Mouse (Mus musculus): ENCODE measurements at regions not wholly inside any gene's neighbourhood (a gene's known extent, or its start where the extent isn't known, plus 50 kb on each side); places are given as distances from the start of the nearest gene placed in this dataset.

DNA sequence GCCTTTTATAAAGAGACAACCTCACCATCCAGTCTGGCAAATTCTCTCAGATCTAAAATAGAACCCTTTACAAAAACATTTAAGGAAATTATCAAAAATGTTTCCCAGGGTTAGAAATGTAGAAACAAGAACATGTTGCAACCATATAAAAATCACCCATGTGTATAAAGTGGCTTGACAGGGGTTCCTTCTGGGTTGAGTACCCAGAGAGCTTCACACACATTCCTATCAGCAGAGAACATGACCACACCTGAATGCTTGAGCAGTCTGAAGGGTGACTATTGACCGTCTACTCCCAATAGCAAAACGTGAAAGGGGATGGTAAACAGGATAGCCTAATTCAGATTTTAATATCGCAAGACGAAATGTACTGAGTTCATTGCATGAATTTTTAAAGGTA, 57.8 kb upstream of the Zfand5 start:
- no peak for DNase-seq (ENCODE audit: low spot score)

DNA sequence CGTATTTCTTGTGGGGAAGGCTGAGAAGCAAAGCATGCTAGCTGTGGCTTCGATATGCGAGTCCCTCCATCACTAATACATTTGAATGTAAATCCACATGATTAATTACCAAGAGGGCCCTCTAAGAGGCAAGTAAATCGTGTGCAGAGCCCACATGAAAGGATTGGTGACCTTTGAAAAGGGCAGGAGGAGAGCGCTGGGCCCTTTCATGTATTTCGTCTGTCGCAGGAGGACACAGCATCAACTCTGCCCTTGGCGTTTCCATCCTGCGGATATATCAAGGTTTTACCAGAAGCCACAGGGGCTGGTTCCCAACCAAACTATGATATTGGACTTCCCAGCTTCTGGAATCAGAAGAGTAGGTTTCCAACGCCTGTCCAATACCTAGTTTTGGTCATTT, 78.6 kb upstream of the Zfand5 start:
- DNase-seq (ENCODE audit: low spot score), result no peak

DNA sequence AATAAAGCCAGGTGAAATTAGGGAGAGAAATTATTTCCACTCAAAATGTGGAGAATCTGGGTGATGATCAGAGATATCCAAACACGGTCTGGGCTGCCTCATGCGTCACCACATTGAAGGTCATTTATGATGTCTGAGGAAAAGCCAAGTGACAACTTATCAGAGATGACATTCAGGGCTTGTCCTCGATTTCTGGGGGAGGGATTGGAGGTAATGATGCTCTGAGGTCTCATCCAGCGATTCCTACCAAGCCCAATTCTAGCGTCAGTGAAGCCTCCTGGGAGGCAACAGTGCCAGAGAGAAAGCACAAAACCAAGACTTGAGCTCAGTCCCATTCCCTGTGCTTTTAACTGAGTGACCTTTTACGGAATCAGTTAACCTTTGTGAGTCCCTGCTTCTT, 79.5 kb upstream of the Zfand5 start:
- no peak for DNase-seq (ENCODE audit: low spot score)

- DNase-seq (ENCODE audit: low spot score), result no peak
Measured at GRCm38 (mm10) chr19:21189216-21189615, 82.9 kb upstream of the Zfand5 start.

- no peak for DNase-seq (ENCODE audit: low spot score)
Measured at GRCm38 (mm10) chr19:21186656-21187055, 85.4 kb upstream of the Zfand5 start.

DNA sequence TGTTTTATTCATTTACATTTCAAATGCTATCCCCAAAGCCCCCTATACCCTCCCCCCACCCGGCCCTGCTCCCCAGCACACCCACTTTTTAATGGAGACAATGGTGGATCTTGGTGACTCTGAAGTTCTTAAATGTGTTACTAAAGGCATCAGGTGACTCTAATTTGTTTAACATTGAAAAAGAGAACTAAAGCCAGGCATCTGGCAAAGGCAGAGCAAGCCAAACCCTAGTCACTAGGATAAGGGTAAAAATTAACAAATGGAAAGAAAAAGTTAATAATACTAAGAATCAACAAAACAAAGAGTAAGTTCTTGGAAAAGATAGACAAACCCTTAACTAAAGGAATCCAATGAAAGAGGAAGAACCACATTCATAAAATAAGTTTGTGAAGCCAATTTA, 86.1 kb upstream of the Zfand5 start:
- DNase-seq (ENCODE audit: low spot score), result no peak

DNA sequence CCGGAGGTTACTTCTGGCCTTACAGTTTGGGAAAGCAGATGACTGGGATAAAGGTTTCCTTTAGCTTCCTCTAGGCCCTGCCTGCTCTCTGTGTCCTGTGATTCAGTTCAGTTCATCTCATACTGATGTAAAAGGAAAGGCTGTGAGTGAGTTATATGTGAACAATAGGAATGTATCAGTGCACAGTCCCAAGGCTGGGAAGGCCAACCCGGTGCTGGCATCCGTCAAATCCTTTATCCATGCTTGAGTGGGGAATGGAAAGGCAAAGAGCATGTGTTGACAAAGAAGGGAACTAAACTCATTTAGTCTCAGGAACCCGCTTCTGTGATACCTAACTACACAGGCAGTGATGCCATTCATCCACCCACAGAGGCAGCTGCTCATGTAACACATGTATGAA, 89.0 kb upstream of the Zfand5 start:
- DNase-seq (ENCODE audit: low spot score), result no peak

- no peak for DNase-seq (ENCODE audit: low spot score)
Measured at GRCm38 (mm10) chr19:21179886-21180285, 92.2 kb upstream of the Zfand5 start.

DNA sequence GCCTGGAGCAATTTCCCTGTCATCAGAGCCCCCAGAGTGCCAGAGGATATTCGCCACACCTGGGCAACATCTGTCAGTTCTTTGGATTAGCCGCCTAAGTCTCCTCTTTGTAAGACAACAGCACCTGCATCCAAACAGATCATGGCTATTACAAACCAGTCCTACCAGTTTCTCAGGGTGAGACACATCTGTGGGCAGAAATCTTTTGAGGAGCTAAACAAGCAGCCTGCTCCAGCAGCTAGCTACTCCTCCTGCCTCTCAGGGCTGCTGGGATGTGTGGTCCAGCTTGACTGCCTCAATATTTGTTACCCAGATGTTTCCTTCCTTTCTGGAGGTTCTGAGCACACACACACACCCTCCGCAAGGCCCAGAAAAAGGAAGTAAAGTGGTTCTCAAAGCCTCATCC, 96.6 kb upstream of the Zfand5 start:
- peak; percentile 22 for DNase-seq (ENCODE audit: low spot score)

DNA sequence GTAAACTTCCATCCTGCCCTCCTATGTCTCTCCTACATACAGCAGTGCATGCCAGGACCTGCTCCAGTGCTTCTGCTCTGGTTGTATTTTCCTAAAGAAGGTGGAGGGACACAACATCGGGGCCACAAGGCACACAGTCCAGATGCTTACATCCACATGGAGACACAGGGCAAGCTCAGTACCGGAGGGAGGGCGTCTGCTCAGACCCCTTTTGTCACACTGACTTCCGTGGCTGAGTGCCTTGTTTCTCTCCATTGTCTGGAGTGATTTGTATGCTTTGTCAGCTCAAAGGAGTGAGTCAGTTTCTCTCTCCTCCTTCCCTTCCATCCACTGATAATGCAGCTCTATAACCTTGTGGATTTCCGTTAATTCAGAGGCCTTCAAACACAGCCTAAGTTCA, 97.4 kb upstream of the Zfand5 start:
- peak; percentile 30 for DNase-seq (ENCODE audit: low spot score)

DNA sequence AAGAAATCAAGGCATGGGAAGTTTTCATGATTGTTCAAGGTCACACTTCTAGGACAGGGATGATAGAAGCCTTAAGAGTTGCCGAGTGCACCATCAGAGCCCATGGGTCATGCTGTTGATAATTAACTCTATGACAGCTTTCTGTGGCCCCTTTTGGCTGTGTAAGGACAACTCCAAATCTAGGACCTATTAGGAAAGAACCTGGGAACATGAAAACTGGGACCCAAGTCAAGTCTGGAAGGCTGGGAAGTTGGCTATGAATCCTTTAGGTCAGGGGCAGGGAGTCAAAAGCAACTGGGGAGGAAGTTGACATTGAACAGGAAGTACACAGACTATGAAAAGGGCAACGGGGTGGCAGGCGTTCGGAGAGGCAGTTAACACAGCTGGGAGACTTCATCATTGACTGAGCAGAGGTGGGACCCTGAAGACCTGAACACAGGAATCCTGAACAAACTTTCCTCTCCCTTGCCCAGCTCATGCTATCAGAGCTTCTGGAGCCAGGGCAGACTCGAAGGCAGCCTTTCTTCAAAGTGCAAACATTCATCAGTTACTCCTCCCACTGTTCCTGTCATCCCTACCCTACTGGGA, 98.1 kb upstream of the Zfand5 start:
- DNase-seq (ENCODE audit: low spot score), result no peak

DNA sequence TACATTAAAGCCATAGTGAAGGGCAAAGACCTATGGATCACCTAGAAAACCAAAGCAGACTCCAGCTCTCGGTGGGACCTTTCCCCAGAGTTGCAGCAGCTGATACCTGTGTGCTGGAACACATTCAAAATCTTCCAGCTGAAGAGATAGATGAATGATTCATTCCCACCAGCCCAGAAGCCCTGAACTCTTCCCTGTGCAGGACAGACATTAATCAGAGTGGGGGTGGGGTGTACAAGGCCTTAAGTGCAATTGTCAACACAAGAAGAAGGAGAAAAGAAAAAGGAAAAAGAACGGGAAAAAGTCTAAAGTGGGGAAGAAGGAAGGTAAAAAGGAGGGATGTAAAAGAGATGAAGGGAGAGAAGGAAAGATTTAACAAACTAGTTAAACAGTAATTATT, 100.9 kb upstream of the Zfand5 start:
- peak; percentile 30 for DNase-seq (ENCODE audit: low spot score)

DNA sequence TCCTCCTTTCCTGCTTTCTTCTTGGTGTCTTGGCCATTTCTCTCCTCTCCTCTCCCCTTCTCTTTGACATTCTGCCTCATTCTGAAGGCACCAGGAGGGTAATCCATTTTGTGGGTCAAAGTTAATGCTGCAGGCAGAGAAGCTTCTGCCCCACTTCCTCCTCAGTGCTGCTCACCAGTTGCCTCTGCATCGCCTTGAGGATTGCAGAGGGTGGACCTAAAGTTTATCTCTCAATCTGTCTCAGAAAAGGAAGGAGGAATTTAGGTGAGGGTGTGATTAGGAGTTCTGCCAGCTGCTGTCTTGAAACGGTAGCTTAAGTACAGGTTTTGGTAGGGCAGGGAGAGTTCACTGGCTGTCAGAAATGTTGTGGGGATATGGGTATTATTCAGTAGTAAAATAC, 101.3 kb upstream of the Zfand5 start:
- DNase-seq (ENCODE audit: low spot score), result peak; percentile 59

DNA sequence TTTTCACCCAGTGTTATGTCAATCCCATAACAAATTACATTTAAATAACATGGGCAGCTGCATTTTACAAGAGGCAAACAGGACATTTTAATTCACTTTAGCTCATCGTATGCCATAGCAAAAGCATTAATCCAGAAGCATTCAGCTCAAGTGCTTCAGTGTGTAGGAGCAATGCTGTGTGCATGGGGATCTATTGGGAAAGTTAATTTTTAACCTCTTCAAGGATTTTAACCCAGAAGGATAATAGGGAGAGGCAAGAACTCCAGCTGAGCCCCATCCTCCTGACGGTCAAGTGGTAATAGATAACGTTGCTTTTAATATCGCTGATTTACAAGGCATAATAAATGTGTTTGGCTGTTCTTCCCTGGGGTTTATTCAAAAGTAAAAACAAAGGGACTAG, 105.1 kb upstream of the Zfand5 start:
- DNase-seq (ENCODE audit: low spot score), result no peak

DNA sequence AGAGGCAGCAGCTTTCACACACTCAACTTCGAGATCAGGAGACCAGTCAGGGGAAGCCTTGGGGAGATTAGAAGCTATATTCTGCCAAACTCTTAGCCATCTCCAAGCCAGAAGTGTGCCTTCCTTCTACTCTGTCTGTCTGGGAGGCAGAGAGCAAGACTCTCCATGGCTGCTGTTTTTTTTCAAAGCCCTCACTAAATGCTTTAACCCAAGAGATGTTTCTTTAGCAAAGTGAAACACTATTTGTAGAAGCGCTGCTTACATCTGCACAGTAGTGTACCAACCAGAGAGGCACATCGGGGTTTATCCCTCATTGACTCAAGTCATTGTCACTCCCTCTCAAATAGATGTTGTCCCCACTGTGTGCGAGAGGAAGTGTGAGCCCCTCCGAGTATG, 105.6 kb upstream of the Zfand5 start:
- DNase-seq (ENCODE audit: low spot score), result no peak

- no peak for DNase-seq (ENCODE audit: low spot score)
Measured at GRCm38 (mm10) chr19:21165763-21166464, 106.2 kb upstream of the Zfand5 start.

GRCm38 (mm10) chr19:21163978-21164377, 108.1 kb upstream of the Zfand5 start:
- DNase-seq (ENCODE audit: low spot score), result no peak

DNA sequence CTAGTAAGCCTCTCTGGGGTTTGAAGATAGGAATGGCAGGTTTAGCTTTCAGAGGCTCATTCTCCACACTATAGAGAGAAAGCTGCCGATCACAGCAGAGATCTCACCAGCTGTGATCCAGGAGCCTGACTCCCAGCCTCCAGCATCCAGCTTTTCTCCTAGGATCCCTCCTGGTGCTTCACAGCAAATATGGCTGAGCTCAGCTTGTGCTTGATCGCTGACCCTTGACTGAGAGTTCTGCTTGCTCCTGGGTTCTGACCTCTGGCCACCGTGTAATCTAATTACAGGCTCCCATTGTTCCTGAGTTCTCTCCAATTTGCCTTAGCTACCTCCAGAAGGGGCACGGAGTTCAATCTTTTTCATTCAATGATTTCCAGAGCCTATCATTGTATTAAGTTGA, 111.1 kb upstream of the Zfand5 start:
- no peak for DNase-seq (ENCODE audit: low spot score)

DNA sequence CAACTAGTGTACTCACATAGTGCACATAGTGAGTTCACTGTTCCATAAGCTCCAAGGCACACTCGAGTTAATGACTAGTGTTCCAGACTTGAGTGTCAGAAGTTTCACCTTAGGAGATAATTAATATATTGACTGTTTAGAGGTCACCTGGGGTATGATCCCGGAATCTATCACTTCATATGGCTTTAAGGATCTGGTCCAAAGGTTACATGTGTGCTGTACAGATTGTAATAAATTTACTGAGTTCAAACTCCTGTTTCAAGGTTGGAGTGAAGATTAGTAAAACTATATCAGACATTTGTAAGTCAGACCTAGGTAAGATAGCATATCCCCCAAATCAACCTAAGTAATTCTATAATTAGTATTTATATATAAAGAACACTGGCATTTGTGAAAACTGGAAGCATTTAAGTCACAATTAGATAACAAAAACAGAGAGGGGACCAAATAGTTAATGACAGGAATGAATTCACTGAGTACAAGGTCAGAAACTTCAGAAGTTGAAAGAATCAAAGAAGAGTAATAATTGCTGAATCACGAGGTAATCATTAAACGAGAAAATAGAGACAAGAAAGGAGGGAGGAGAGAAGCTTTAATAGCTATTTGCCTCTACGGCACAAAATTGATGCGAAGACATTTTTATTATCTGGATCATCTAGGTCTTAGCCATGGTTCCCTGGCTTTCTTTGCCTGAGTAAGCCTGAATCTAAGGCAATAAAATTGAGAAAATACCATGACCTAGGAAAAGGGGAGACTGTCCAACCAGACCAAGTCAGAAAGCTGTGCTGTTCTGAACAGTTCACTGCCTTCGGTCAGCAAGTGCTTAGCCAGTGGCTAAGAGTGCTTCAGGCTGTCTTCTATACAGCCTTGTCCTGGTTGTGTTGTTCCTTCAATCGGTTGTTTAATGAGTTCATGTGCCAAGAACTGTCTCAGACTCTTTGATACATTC, 112.6 kb upstream of the Zfand5 start:
- no peak for DNase-seq (ENCODE audit: low spot score)

- no peak for DNase-seq (ENCODE audit: low spot score)
Measured at GRCm38 (mm10) chr19:21154162-21154561, 117.9 kb upstream of the Zfand5 start.

DNA sequence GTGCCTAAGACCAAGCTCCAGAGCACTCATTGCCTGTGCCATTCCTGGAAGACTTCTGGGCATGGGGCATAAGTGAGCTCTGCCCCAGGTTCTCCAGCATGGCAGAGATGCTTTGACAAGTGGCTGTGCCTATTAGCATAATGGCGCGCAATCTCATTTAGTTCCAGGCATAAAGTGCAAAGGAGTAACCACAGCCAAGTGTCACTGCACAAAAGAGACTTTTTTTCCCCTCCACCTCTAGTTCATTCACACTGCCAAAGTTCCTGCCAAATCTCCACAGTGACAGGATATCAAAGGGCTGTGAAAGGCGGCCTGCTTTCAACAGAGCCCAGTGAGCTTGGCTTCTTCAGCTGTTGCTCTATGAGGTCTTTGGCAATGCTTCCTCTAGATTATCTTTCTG, 120.1 kb upstream of the Zfand5 start:
- no peak for DNase-seq (ENCODE audit: low spot score)

GRCm38 (mm10) chr19:21150849-21151248, 121.2 kb upstream of the Zfand5 start:
- DNase-seq (ENCODE audit: low spot score), result no peak

GRCm38 (mm10) chr19:21150241-21150640, 121.8 kb upstream of the Zfand5 start:
- no peak for DNase-seq (ENCODE audit: low spot score)

All from urinary bladder, postnatal 14 days (tissue).